Mouse (Mus musculus) cerebral cortex, adult 2 months (tissue): Measurements from ENCODE around the gene Nek10.

ENCODE experiments used
- WGBS: fragments of 180-500 bp; shearing (Covaris S2); methylation state at CpG from one replicate; pipeline ENCODE4 v1.1.7; 2018; 5-methylcytosine and 5-hydroxymethylcytosine counted together

Nek10 gene

GRCm38 (mm10) chr14:14870463-14870862 lies 67.2 kb downstream of the Nek10 start:
- WGBS = 60% methylated on average over 3 of the region's 3 CpGs

- 78% methylated on average over 1 of the region's 1 CpGs for WGBS
Measured at GRCm38 (mm10) chr14:14871121-14871520, 67.9 kb downstream of the Nek10 start.

- 64% methylated on average over 4 of the region's 4 CpGs for WGBS
Measured at GRCm38 (mm10) chr14:14871700-14872099, 68.5 kb downstream of the Nek10 start.

- WGBS = 28% methylated on average over 4 of the region's 4 CpGs
Measured at GRCm38 (mm10) chr14:14893932-14894652, 90.9 kb downstream of the Nek10 start.

GRCm38 (mm10) chr14:14895363-14895762 lies 92.1 kb downstream of the Nek10 start:
- 84% methylated on average over 2 of the region's 2 CpGs for WGBS

- WGBS = 85% methylated on average over 3 of the region's 3 CpGs
Measured at GRCm38 (mm10) chr14:14896399-14897136, 93.4 kb downstream of the Nek10 start.

GRCm38 (mm10) chr14:14904750-14905529 lies 101.7 kb downstream of the Nek10 start:
- WGBS = 16% methylated on average over 9 of the region's 9 CpGs

- WGBS = 73% methylated on average over 5 of the region's 5 CpGs
Measured at GRCm38 (mm10) chr14:14905530-14905852, 102.3 kb downstream of the Nek10 start.

GRCm38 (mm10) chr14:14925615-14926014 lies 122.4 kb downstream of the Nek10 start:
- WGBS = 40% methylated on average over 1 of the region's 1 CpGs

GRCm38 (mm10) chr14:14927559-14927958 lies 124.3 kb downstream of the Nek10 start:
- 90% methylated on average over 2 of the region's 2 CpGs for WGBS

- 40% methylated on average over 2 of the region's 2 CpGs for WGBS
Measured at GRCm38 (mm10) chr14:14934977-14935376, 131.8 kb downstream of the Nek10 start.

GRCm38 (mm10) chr14:14949023-14949422 lies 145.8 kb downstream of the Nek10 start:
- 81% methylated on average over 2 of the region's 2 CpGs for WGBS

GRCm38 (mm10) chr14:14951808-14952207 lies 148.6 kb downstream of the Nek10 start:
- 52% methylated on average over 1 of the region's 1 CpGs for WGBS

GRCm38 (mm10) chr14:14959780-14960440 lies 156.7 kb downstream of the Nek10 start:
- 66% methylated on average over 2 of the region's 2 CpGs for WGBS

GRCm38 (mm10) chr14:14960441-14960988 lies 157.3 kb downstream of the Nek10 start:
- 56% methylated on average over 2 of the region's 2 CpGs for WGBS

GRCm38 (mm10) chr14:14970633-14971032 lies 167.4 kb downstream of the Nek10 start:
- 86% methylated on average over 2 of the region's 2 CpGs for WGBS

GRCm38 (mm10) chr14:14971056-14971455 lies 167.8 kb downstream of the Nek10 start:
- WGBS = 70% methylated on average over 4 of the region's 4 CpGs

- 67% methylated on average over 1 of the region's 1 CpGs for WGBS
Measured at GRCm38 (mm10) chr14:14974156-14974555, 170.9 kb downstream of the Nek10 start.

- 30% methylated on average over 1 of the region's 1 CpGs for WGBS
Measured at GRCm38 (mm10) chr14:14984106-14984505, 180.9 kb downstream of the Nek10 start.

- WGBS = 38% methylated on average over 11 of the region's 11 CpGs
Measured at GRCm38 (mm10) chr14:14984710-14985647, 181.8 kb downstream of the Nek10 start.
